In the genomic region with DNA sequence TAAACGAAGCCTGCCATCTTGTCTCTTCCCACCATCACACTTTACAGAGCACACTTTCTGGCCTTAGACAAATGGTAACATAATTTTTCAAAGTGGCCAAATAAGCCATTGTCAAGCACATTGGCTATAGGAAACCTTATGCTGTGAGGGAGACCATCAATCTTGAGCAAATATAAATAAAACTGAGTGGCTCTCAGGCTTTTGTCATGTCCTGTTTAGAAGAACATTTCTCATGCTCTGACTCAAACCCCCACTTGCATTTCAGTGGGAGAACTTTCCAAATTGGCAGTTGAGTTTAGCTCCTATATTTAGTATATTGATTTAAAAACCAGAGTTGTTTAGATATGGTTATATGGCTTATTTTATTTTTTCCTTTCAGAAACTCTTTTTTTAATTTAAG, we compare ENCODE assay signal across 21 mouse cellular contexts.
DNase-seq lines count a peak whose midpoint lies in the region; ATAC-seq and TF ChIP-seq lines count a peak whose summit lies in the region.
"Had no signal": no experiment of that assay in that cellular context is flagged by ENCODE, and none has a peak within 500 bp of the region (broad histone marks: within the 10 kb centered on the region; RNA-seq: fewer than 3 reads in every experiment).

No protein-coding gene starts in this region.

- no peak overlapping the region for H3K27ac ChIP-seq in lung, embryonic 14.5 days (ENCODE audit: low read depth)
- H3K27ac ChIP-seq: embryonic facial prominence, embryonic 10.5 days; embryonic facial prominence, embryonic 12.5 days; forebrain, embryonic 13.5 days; forebrain, embryonic 15.5 days had no signal

- H3K9me3 ChIP-seq in lung, embryonic 14.5 days (ENCODE audit: low read depth, low read length), result no peaks in the 10 kb centered on the region
- H3K9me3 ChIP-seq: embryonic facial prominence, embryonic 10.5 days; embryonic facial prominence, embryonic 12.5 days; forebrain, embryonic 13.5 days; forebrain, embryonic 15.5 days had no signal

- no peaks in the 10 kb centered on the region for H3K36me3 ChIP-seq in lung, embryonic 14.5 days (ENCODE audit: insufficient read depth)
- H3K36me3 ChIP-seq: embryonic facial prominence, embryonic 10.5 days; embryonic facial prominence, embryonic 12.5 days; forebrain, embryonic 15.5 days had no signal

- no peak overlapping the region for H3K4me2 ChIP-seq in lung, embryonic 14.5 days
- H3K4me2 ChIP-seq: embryonic facial prominence, embryonic 12.5 days; forebrain, embryonic 13.5 days; forebrain, embryonic 15.5 days had no signal

- no peak overlapping the region for H3K9ac ChIP-seq in lung, embryonic 14.5 days
- H3K9ac ChIP-seq: embryonic facial prominence, embryonic 12.5 days; forebrain, embryonic 13.5 days; forebrain, embryonic 15.5 days; forebrain, postnatal 0 days had no signal

- peak; percentile 70; the same call in 1 of the 2 replicates for ATAC-seq in lung, embryonic 14.5 days (ENCODE audit: insufficient read depth)
- ATAC-seq: activated CD4-positive, CD25-positive, alpha-beta regulatory T cell, adult 4 months; forebrain, embryonic 13.5 days; forebrain, embryonic 15.5 days; forebrain, postnatal 0 days; Patski had no signal

- H3K27me3 ChIP-seq in lung, embryonic 14.5 days (ENCODE audit: insufficient read depth, low read length), result no peaks in the 10 kb centered on the region
- H3K27me3 ChIP-seq: embryonic facial prominence, embryonic 12.5 days; forebrain, embryonic 13.5 days; forebrain, embryonic 15.5 days; Patski had no signal

- no peaks in the 10 kb centered on the region for H3K4me1 ChIP-seq in lung, embryonic 14.5 days (ENCODE audit: insufficient read depth)
- H3K4me1 ChIP-seq: embryonic facial prominence, embryonic 10.5 days; embryonic facial prominence, embryonic 12.5 days; forebrain, embryonic 13.5 days; forebrain, embryonic 15.5 days had no signal

- H3K4me3 ChIP-seq in lung, embryonic 14.5 days (ENCODE audit: low read depth, low read length), result no peak overlapping the region
- H3K4me3 ChIP-seq: embryonic facial prominence, embryonic 10.5 days; embryonic facial prominence, embryonic 12.5 days; forebrain, embryonic 13.5 days; forebrain, embryonic 15.5 days had no signal

- peak; percentile 71 for DNase-seq in lung, embryonic 14.5 days
- no peak for DNase-seq in lung, postnatal 25 days (ENCODE audit: low spot score)
- DNase-seq in NIH3T3 (ENCODE audit: low read depth), result peak; percentile 74
- peak; percentile 7 for DNase-seq in mesoderm, embryonic 11.5 days (ENCODE audit: low read depth, low spot score)
- DNase-seq in left cerebral cortex, adult 9 months (ENCODE audit: low spot score in 2 of 2), result no peak
- DNase-seq: adrenal gland, adult 8-10 months; adrenal gland, postnatal 14 days; adrenal gland, postnatal 36 days; cerebellum, adult 11-12 months; cerebellum, adult 2 months; cerebellum, adult 9-10 months; cerebellum, postnatal 10 days; cerebellum, postnatal 25 days; embryo, embryonic 11 days; forebrain, postnatal 0 days had no signal

- whole genome bisulfite sequencing in lung, embryonic 14.5 days, result 22% methylated on average over 1 of the region's 1 CpGs

- TF ChIP-seq CTCF in lung, embryonic 14.5 days (IDR thresholded peaks at IDR 0.05; ENCODE audit: low read depth), result no peak

Comparison
In these comparisons a context has a peak if more than half of its experiments do, and no peak if none do; other contexts are left out.
1. DNase-seq: peak in lung, embryonic 14.5 days (single experiment), NIH3T3 (single experiment) and mesoderm, embryonic 11.5 days (single experiment); none in lung, postnatal 25 days (single experiment) and left cerebral cortex, adult 9 months (0 of 2).